Mouse (Mus musculus) lung, embryonic 15.5 days (tissue): ENCODE measurements around the gene Igfbp2. TPM values are rescaled to one million over a fixed set of nuclear protein-coding genes. Genes with fewer than 3 reads are reported as not detected.

Source experiments
- ATAC-seq: fragments of 200-750 bp; cut with Nextera tagmentation; 2 replicates; pipeline ENCODE4 v1.8.0; 2017; ENCODE audit warnings: moderate number of reproducible peaks, borderline replicate concordance; ENCODE audit not compliant: low FRiP score, low TSS enrichment; ENCODE audit errors: extremely low read depth
- H3K27ac ChIP-seq: fragments of 300-500 bp; sonication (generic); 2 replicates; pipeline ENCODE4 v1.5.1; 2015; ENCODE audit warnings: moderate library complexity, mild to moderate bottlenecking, inconsistent platforms
- H3K27me3 ChIP-seq: fragments of 300-500 bp; sonication (generic); 2 replicates; pipeline ENCODE4 v1.6.1; 2015; ENCODE audit warnings: inconsistent platforms
- H3K36me3 ChIP-seq: fragments of 300-500 bp; sonication (generic); 2 replicates; pipeline ENCODE4 v1.6.1; 2015; ENCODE audit warnings: inconsistent platforms
- H3K4me1 ChIP-seq: fragments of 300-500 bp; sonication (generic); 2 replicates; pipeline ENCODE4 v1.6.1; 2015; ENCODE audit warnings: inconsistent platforms
- H3K4me2 ChIP-seq: fragments of 300-500 bp; sonication (generic); 2 replicates; pipeline ENCODE4 v1.6.1; 2015; ENCODE audit warnings: inconsistent platforms, mild to moderate bottlenecking, moderate library complexity
- H3K4me3 ChIP-seq: fragments of 300-500 bp; sonication (generic); 2 replicates; pipeline ENCODE4 v1.5.1; 2015; ENCODE audit warnings: mild to moderate bottlenecking, inconsistent platforms
- H3K9ac ChIP-seq: fragments of 300-500 bp; sonication (generic); 2 replicates; pipeline ENCODE4 v1.6.1; 2015; ENCODE audit warnings: inconsistent platforms
- H3K9me3 ChIP-seq: fragments of 300-500 bp; sonication (generic); 2 replicates; pipeline ENCODE4 v1.6.1; 2016; ENCODE audit warnings: inconsistent platforms
- WGBS: fragments of 180-500 bp; shearing (Covaris S2); methylation state at CpG from one replicate; pipeline ENCODE4 v1.1.7; 2015; 5-methylcytosine and 5-hydroxymethylcytosine counted together
- polyA plus RNA-seq: library from polyadenylated mRNA; unstranded; fragments of >200 nt; fragmentation: Nextera tagmentation; extraction: Ambion mirVana; gene quantifications from 2 replicates; pipeline ENCODE4 v1.2.1, GENCODE M21; 2015

The Igfbp2 gene
- polyA plus RNA-seq, 1 experiment from 2014 or later, result 344 TPM

- Histone ChIP-seq H3K9ac (no peak overlapping the region), H3K4me1 (peaks cover 25% of the 10 kb centered on the region), H3K4me2 (no peak overlapping the region), H3K36me3 (no peaks in the 10 kb centered on the region), H3K27ac (peak overlapping the region; percentile 59), H3K4me3 (no peak overlapping the region), H3K9me3 (no peaks in the 10 kb centered on the region), H3K27me3 (no peaks in the 10 kb centered on the region)
- WGBS, result 47% methylated on average over 4 of the region's 4 CpGs
- ATAC-seq, result no peak
Measured at GRCm38 (mm10) chr1:72804031-72804430, 20.3 kb upstream of the Igfbp2 start.

- H3K36me3 ChIP-seq, result no peaks in the 10 kb centered on the region
- H3K4me1 ChIP-seq, result peaks cover 25% of the 10 kb centered on the region
- peak overlapping the region; percentile 41 for H3K27ac ChIP-seq
- no peak overlapping the region for H3K4me3 ChIP-seq
- no peak for ATAC-seq
- WGBS, result 30% methylated on average over 8 of the region's 8 CpGs
- no peaks in the 10 kb centered on the region for H3K9me3 ChIP-seq
- H3K27me3 ChIP-seq, result no peaks in the 10 kb centered on the region
- no peak overlapping the region for H3K4me2 ChIP-seq
- no peak overlapping the region for H3K9ac ChIP-seq
Measured at GRCm38 (mm10) chr1:72805037-72805436, 19.3 kb upstream of the Igfbp2 start.

- Histone ChIP-seq H3K36me3 (no peaks in the 10 kb centered on the region), H3K9me3 (no peaks in the 10 kb centered on the region), H3K4me3 (no peak overlapping the region), H3K4me1 (peaks cover 25% of the 10 kb centered on the region), H3K27ac (peak overlapping the region; percentile 57), H3K9ac (no peak overlapping the region), H3K27me3 (no peaks in the 10 kb centered on the region), H3K4me2 (no peak overlapping the region)
- ATAC-seq, result peak; percentile 19; the same call in 1 of the 2 replicates
- WGBS, result 31% methylated on average over 4 of the region's 4 CpGs
Measured at GRCm38 (mm10) chr1:72805476-72806043, 18.7 kb upstream of the Igfbp2 start.

- no peak overlapping the region for H3K4me2 ChIP-seq
- peaks cover 25% of the 10 kb centered on the region for H3K4me1 ChIP-seq
- WGBS, result 20% methylated on average over 11 of the region's 11 CpGs
- H3K27me3 ChIP-seq, result no peaks in the 10 kb centered on the region
- peak; percentile 64; the same call in 1 of the 2 replicates for ATAC-seq
- no peaks in the 10 kb centered on the region for H3K36me3 ChIP-seq
- no peak overlapping the region for H3K4me3 ChIP-seq
- no peak overlapping the region for H3K9ac ChIP-seq
- H3K9me3 ChIP-seq, result no peaks in the 10 kb centered on the region
- peak overlapping the region; percentile 57 for H3K27ac ChIP-seq
Measured at GRCm38 (mm10) chr1:72806044-72806584, 18.2 kb upstream of the Igfbp2 start.

- no peak for ATAC-seq
- WGBS, result 79% methylated on average over 7 of the region's 7 CpGs
Measured at GRCm38 (mm10) chr1:72809304-72809703, 15.0 kb upstream of the Igfbp2 start.

GRCm38 (mm10) chr1:72809951-72810675 lies 14.2 kb upstream of the Igfbp2 start:
- WGBS, result 81% methylated on average over 7 of the region's 7 CpGs
- Histone ChIP-seq H3K9ac (no peak overlapping the region), H3K4me2 (no peak overlapping the region)

More at GRCm38 (mm10) chr1:72809304-72809703, 15.0 kb upstream of the Igfbp2 start:
- Histone ChIP-seq H3K4me2 (no peak overlapping the region), H3K36me3 (no peaks in the 10 kb centered on the region), H3K9ac (no peak overlapping the region), H3K9me3 (no peaks in the 10 kb centered on the region), H3K4me3 (no peak overlapping the region), H3K27me3 (no peaks in the 10 kb centered on the region), H3K4me1 (peaks cover 31% of the 10 kb centered on the region), H3K27ac (no peak overlapping the region)

GRCm38 (mm10) chr1:72811061-72811460 lies 13.2 kb upstream of the Igfbp2 start:
- no peak overlapping the region for H3K4me2 ChIP-seq
- H3K9ac ChIP-seq, result no peak overlapping the region
- no peak for ATAC-seq
- no peak overlapping the region for H3K4me3 ChIP-seq
- no peaks in the 10 kb centered on the region for H3K36me3 ChIP-seq
- no peak overlapping the region for H3K27ac ChIP-seq
- no peaks in the 10 kb centered on the region for H3K9me3 ChIP-seq
- no peaks in the 10 kb centered on the region for H3K27me3 ChIP-seq
- peaks cover 30% of the 10 kb centered on the region for H3K4me1 ChIP-seq
- WGBS, result 92% methylated on average over 3 of the region's 3 CpGs

More at GRCm38 (mm10) chr1:72809951-72810675, 14.2 kb upstream of the Igfbp2 start:
- Histone ChIP-seq H3K9me3 (no peaks in the 10 kb centered on the region), H3K36me3 (no peaks in the 10 kb centered on the region), H3K4me1 (peaks cover 32% of the 10 kb centered on the region), H3K4me3 (no peak overlapping the region), H3K27me3 (no peaks in the 10 kb centered on the region), H3K27ac (0 out of 2 replicates have a peak overlapping the region, but pooled peaks have one; percentile 4)
- ATAC-seq, result no peak

- Histone ChIP-seq H3K27ac (peak overlapping the region; percentile 55; the same call in 1 of the 2 replicates), H3K4me2 (no peak overlapping the region), H3K9me3 (no peaks in the 10 kb centered on the region), H3K27me3 (no peaks in the 10 kb centered on the region), H3K9ac (no peak overlapping the region), H3K4me3 (no peak overlapping the region), H3K4me1 (peaks cover 24% of the 10 kb centered on the region), H3K36me3 (no peaks in the 10 kb centered on the region)
- no peak for ATAC-seq
- 38% methylated on average over 5 of the region's 5 CpGs for WGBS
Measured at GRCm38 (mm10) chr1:72813089-72813638, 11.1 kb upstream of the Igfbp2 start.

- ATAC-seq, result no peak
- H3K27ac ChIP-seq, result peak overlapping the region; percentile 55; the same call in 1 of the 2 replicates
Measured at GRCm38 (mm10) chr1:72813639-72814403, 10.5 kb upstream of the Igfbp2 start.

GRCm38 (mm10) chr1:72815184-72815583 lies 9.1 kb upstream of the Igfbp2 start:
- Histone ChIP-seq H3K4me1 (peaks cover 24% of the 10 kb centered on the region), H3K9me3 (no peaks in the 10 kb centered on the region), H3K9ac (no peak overlapping the region), H3K4me2 (no peak overlapping the region), H3K27ac (no peak overlapping the region), H3K36me3 (no peaks in the 10 kb centered on the region), H3K27me3 (no peaks in the 10 kb centered on the region), H3K4me3 (no peak overlapping the region)
- ATAC-seq, result peak; percentile 58; the same call in 1 of the 2 replicates
- WGBS, result 25% methylated on average over 5 of the region's 5 CpGs

More at GRCm38 (mm10) chr1:72813639-72814403, 10.5 kb upstream of the Igfbp2 start:
- Histone ChIP-seq H3K36me3 (no peaks in the 10 kb centered on the region), H3K27me3 (no peaks in the 10 kb centered on the region), H3K9ac (no peak overlapping the region), H3K9me3 (no peaks in the 10 kb centered on the region), H3K4me3 (no peak overlapping the region), H3K4me2 (no peak overlapping the region), H3K4me1 (peaks cover 24% of the 10 kb centered on the region)
- WGBS, result 11% methylated on average over 6 of the region's 6 CpGs

GRCm38 (mm10) chr1:72815616-72816015 lies 8.7 kb upstream of the Igfbp2 start:
- Histone ChIP-seq H3K9ac (no peak overlapping the region), H3K36me3 (no peaks in the 10 kb centered on the region), H3K4me1 (peaks cover 24% of the 10 kb centered on the region), H3K27me3 (no peaks in the 10 kb centered on the region), H3K4me3 (no peak overlapping the region), H3K4me2 (no peak overlapping the region), H3K9me3 (no peaks in the 10 kb centered on the region), H3K27ac (no peak overlapping the region)
- no peak; the same call in 1 of the 2 replicates for ATAC-seq
- 66% methylated on average over 3 of the region's 3 CpGs for WGBS
